Mouse (Mus musculus): ENCODE measurements at regions not wholly inside any gene's neighbourhood (a gene's known extent, or its start where the extent isn't known, plus 50 kb on each side); places are given as distances from the start of the nearest gene placed in this dataset.
"Not testable (repeated sequence)": the region's sequence is repeated elsewhere in the genome, so short reads cannot be mapped to it uniquely, and the experiment has no call there.

DNA sequence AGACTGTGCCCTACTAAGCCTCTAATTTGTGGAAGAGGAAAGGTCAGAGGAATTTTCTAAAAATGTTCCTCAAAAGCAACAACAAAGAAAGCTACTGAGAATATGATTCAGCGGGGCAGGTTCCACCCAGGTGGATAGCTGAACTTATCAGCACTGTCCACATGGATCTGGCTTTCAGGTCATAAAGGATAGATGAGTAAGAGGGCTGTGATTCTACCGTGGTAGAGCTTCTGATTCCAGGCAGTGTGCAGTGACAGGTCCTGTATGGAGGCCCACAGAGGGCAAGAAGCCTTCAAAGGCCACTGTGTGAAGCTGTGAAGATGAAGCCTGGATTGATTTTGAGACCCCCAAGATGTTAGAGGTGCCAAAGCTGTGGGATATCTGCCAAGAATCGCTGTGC is 51.8 kb downstream of the Teddm3 start:
- ATAC-seq (ENCODE audit: extremely low read depth, insufficient number of reproducible peaks, low FRiP score, poor library complexity, severe bottlenecking): not testable (repeated sequence)

GRCm38 (mm10) chr16:21100126-21100525 is 53.7 kb downstream of the Teddm3 start:
- ATAC-seq (ENCODE audit: extremely low read depth, insufficient number of reproducible peaks, low FRiP score, poor library complexity, severe bottlenecking): not testable (repeated sequence)

- no peak for ATAC-seq (ENCODE audit: extremely low read depth, insufficient number of reproducible peaks, low FRiP score, poor library complexity, severe bottlenecking)
These were observed 79.0 kb downstream of the Teddm3 start for GRCm38 (mm10) chr16:21074779-21075148.

DNA sequence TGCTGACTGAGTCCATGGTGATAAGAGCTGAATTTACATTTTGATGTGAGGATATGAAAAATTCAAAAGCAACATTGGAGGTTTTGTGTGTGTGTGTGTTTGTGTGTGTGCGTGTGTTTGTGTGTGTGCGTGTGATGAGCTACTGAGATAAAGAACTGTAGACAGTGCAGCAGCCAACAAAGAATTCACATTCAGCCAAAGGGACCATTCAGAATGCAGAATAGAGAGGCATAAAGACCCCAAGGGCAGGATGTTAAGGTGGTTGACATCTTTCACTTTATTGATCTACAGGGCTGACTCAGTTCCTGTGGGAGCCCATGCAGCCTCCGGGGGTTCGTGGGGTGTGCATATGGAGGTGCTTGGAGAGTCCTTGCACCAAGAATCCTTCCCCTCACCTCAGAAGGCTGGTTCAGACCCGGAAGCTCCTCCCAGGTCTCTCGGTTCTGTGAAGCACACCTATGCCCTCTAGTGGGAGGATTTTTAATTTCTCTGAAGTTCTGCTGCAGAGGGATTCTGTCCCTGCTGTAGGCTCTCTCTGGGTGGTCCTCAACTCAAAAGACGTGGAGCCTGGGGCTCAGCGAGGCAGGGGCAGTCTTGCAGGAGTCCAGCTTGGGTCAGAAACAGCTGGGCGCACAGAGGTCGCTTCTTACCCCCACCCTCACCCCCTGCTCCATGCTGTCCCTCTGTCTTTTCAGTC is 79.6 kb downstream of the Teddm3 start:
- ATAC-seq (ENCODE audit: extremely low read depth, insufficient number of reproducible peaks, low FRiP score, poor library complexity, severe bottlenecking): peak; percentile 70

GRCm38 (mm10) chr16:21060211-21060610 is 93.6 kb downstream of the Teddm3 start:
- ATAC-seq (ENCODE audit: extremely low read depth, insufficient number of reproducible peaks, low FRiP score, poor library complexity, severe bottlenecking): no peak

GRCm38 (mm10) chr16:21054772-21055171 is 99.0 kb downstream of the Teddm3 start:
- no peak for ATAC-seq (ENCODE audit: extremely low read depth, insufficient number of reproducible peaks, low FRiP score, poor library complexity, severe bottlenecking)

GRCm38 (mm10) chr16:21022087-21022486 is 131.7 kb downstream of the Teddm3 start:
- not testable (repeated sequence) for ATAC-seq (ENCODE audit: extremely low read depth, insufficient number of reproducible peaks, low FRiP score, poor library complexity, severe bottlenecking)

- no peak for ATAC-seq (ENCODE audit: extremely low read depth, insufficient number of reproducible peaks, low FRiP score, poor library complexity, severe bottlenecking)
These were observed 148.9 kb downstream of the Teddm3 start for GRCm38 (mm10) chr16:21004871-21005270.

- ATAC-seq (ENCODE audit: extremely low read depth, insufficient number of reproducible peaks, low FRiP score, poor library complexity, severe bottlenecking): no peak
These were observed 152.7 kb downstream of the Teddm3 start for GRCm38 (mm10) chr16:21001126-21001525.

DNA sequence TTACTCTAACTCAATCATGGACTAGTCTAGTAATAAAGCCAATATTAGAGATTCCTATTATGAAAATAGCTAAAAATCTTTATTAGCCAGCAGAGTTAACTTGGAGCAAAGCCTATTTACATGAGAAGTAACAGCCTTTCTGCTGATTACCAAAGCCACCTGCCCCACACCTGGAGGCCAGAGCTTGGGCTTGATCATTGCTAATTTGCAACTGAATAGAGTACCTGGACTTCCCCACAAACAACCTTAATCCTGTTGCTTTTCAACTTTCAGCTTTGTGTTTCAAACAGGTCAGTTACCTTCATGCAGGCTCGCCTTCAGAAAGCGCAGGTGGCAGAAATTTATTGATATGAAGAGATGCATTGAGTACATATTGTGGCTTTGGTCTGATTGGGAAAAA is 163.3 kb downstream of the Teddm3 start:
- no peak for ATAC-seq (ENCODE audit: extremely low read depth, insufficient number of reproducible peaks, low FRiP score, poor library complexity, severe bottlenecking)

- ATAC-seq (ENCODE audit: extremely low read depth, insufficient number of reproducible peaks, low FRiP score, poor library complexity, severe bottlenecking): no peak
These were observed 178.4 kb downstream of the Teddm3 start for GRCm38 (mm10) chr16:20975406-20975805.

DNA sequence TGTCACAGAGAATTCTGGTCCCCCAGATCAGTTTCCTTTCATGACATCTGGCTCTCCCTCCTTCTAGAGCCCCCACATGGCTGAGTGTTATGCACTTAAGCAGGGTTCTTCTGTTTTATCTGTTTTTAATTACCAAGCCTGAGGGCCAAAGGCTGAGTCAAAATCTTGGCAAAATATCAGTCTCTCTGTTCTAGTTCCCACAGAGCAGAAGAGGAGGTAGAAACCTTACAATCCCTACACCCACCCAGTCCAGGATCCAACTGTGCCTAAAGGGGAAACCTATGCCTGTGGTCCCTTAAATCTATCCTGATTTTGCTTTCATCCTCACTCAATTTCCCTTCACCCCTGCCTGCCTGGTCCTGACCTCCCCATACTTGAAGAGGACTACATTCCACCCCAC is 181.4 kb downstream of the Teddm3 start:
- no peak for ATAC-seq (ENCODE audit: extremely low read depth, insufficient number of reproducible peaks, low FRiP score, poor library complexity, severe bottlenecking)

- ATAC-seq (ENCODE audit: extremely low read depth, insufficient number of reproducible peaks, low FRiP score, poor library complexity, severe bottlenecking): no peak
These were observed 194.9 kb downstream of the Teddm3 start for GRCm38 (mm10) chr16:20958905-20959304.

DNA sequence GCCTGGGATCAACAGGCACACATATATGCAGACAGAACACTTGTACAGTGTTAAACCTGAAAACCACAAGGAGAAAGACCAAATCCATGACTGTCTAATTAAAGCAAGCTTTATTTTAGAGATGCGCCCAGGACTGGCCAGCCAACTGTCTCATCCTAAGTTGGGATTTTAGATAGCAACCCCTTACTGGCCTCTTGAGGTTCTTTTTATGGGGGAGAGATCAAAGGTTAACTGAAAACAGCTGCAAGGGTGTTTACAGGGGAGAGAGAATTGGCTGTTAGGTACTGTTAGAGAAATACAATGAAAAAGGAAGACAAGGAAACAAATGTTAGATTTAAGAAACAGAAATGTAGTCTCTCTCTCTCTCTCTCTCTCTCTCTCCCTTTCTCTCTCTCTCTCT is 202.4 kb upstream of the Thpo start:
- no peak for ATAC-seq (ENCODE audit: extremely low read depth, insufficient number of reproducible peaks, low FRiP score, poor library complexity, severe bottlenecking)

- not testable (repeated sequence) for ATAC-seq (ENCODE audit: extremely low read depth, insufficient number of reproducible peaks, low FRiP score, poor library complexity, severe bottlenecking)
These were observed 200.5 kb upstream of the Thpo start for GRCm38 (mm10) chr16:20934846-20935245.

DNA sequence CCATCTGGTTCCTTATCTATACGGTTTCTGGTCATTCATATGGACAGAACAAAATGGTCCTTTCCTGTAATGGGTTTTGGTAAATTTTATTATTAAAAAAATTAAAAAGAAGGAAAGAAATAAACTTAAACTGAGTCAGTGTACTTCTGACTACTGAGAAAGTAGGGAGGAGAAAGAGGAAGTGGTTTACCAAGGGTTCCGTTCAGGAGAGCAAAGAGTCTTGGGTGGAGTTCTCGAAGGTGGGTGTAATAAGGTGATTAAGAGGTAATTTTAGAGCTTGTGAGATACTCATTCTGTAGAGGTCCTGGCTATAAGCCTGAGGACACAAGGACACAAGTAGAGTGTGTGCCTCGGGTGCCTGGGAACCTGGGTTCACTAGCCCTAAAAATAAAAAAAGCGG is 195.7 kb upstream of the Thpo start:
- ATAC-seq (ENCODE audit: extremely low read depth, insufficient number of reproducible peaks, low FRiP score, poor library complexity, severe bottlenecking): not testable (repeated sequence)

GRCm38 (mm10) chr16:20925776-20926175 is 191.5 kb upstream of the Thpo start:
- ATAC-seq (ENCODE audit: extremely low read depth, insufficient number of reproducible peaks, low FRiP score, poor library complexity, severe bottlenecking): not testable (repeated sequence)

DNA sequence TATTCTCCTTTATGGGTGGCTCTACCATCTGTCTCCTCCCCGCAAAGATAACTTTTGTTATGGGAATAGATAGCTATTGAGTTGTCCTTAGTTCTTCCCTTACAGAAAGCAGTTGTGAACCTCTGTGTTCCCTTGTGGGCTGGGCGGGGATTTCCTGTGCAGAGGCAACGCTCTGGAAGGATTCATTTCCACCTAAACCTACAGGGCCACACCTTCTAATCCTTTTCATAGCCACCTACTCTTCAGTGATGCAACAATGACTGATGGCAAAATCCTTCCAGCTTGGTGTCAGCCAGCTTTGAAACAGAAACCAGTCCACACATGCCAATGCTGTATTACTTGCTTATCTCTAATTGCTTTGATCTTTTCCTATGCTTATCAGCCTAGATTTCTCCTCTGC is 176.6 kb upstream of the Thpo start:
- ATAC-seq (ENCODE audit: extremely low read depth, insufficient number of reproducible peaks, low FRiP score, poor library complexity, severe bottlenecking): not testable (repeated sequence)

GRCm38 (mm10) chr16:20908467-20909351 is 174.4 kb upstream of the Thpo start:
- ATAC-seq (ENCODE audit: extremely low read depth, insufficient number of reproducible peaks, low FRiP score, poor library complexity, severe bottlenecking): peak; percentile 66

DNA sequence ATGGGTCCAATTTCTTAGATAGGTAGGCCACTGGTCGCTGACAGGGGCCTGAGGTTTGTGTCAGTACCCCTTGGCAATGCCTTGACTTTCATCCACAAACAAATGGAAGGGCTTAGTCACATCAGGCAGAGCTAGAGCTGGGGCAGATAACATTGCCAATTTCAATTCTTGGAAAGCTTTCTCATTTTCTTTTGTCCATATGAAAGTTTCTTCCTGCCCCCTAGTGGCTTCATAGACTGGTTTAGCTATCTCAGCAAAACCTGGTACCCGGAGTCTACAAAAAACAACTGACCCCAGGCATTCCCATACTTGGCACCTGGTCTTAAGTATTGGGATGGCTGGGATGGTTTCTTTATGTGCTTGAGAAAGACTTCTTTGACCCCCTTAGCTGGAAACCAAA is 161.4 kb upstream of the Thpo start:
- no peak for ATAC-seq (ENCODE audit: extremely low read depth, insufficient number of reproducible peaks, low FRiP score, poor library complexity, severe bottlenecking)

All from neutrophil, adult 5-6 weeks (primary cell).